Mouse (Mus musculus) regulatory T cell (primary cell): ENCODE data around the gene Supv3l1.
"Not testable (repeated sequence)": the region's sequence is repeated elsewhere in the genome, so short reads cannot be mapped to it uniquely, and the experiment has no call there.

Source experiments
- in situ Hi-C: fragments of 300-600 bp; cut with MboI, MseI; formaldehyde crosslinking; loops from one replicate; pipeline ENCODE4 v1.15.1; 2025; ENCODE audit warnings: high pct_unique_total_duplicates

Gene Supv3l1

GRCm38 (mm10) chr10:62449364-62450279 is at the start of gene Supv3l1, which contains the start of gene 4930507D05Rik:
Gene Supv3l1, minus strand, starts transcription at chr10:62449738.
Gene 4930507D05Rik, plus strand, starts transcription at chr10:62449489.
- in situ Hi-C loops, result no loop called here

DNA sequence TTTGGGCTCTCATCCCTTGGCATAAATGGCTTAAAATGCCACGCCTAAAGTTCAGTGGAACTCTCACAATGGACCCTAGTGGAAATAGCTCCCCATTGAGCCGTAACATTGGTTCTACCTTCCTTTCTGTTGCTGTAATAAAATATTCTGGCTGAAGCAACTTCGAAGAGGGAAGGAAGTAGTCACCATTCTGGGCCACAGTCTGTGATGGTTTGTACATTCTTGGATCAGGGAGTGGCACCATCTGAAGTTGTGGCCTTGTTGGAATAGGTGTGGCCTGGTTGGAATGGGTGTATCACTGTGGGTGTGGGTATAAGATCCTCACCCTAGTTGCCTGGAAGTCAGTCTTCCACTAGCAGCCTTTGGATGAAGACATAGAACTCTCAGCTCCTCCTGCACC is 42.1 kb upstream of the Supv3l1 start:
- in situ Hi-C loops, result not testable (repeated sequence)

DNA sequence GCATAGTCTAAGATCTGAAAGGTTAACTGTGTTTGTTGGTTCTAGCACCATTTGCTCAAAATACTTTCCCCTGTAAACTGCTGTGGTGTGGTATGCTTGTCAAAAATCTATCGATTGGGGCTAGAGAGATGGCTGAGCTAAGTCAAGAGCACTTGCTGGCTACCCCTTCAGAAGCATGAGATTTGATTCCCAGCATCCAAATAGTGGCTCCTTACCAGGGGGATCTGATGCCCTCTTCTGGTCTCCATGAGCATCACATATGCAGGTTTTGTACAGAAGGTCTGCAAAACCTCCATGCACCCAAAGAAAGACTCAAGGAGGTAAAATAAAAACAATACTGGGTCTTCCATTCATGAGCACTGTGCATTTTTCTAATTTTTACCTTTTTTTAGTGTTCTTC is 38.7 kb upstream of the Supv3l1 start:
- in situ Hi-C loops, result no loop called here

GRCm38 (mm10) chr10:62486618-62487415 is 37.3 kb upstream of the Supv3l1 start, which contains the start of gene Vps26a:
Gene Vps26a, minus strand, starts transcription at chr10:62486805.
- in situ Hi-C loops, result no loop called here

DNA sequence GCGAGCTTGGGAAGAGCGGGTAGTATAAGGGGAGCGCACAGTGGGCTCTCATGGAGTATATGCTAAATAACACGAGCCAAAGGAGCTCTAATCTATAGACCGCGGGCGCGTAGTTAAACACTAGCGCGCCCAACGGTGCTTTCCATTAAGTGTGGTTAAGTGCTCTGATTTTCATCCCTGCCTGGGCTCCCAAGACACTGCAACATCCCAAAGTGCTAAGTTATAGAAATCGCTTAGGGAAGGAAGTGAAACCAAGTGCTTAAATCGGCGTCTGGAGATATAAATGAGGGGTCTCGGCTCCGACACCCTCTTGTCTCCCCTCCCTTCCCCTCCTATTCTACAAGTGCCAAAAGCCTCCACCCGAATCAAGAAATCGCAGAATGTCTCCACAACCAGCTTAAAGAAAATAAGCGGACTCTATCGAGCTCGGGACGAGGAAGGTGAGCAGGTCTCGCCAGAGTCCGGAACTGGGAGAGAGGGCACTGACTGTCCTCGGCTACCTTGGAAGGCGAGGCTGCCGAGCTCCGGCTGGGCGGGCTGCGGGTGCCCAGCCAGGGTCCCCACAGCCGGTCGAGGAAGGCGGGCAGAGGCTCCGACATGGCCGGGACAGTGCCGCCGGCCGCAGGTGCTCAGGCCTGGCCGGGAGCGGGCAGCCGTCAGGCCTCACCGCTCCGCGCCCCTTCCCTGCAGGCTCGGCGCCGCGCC is 36.5 kb upstream of the Supv3l1 start:
- in situ Hi-C loops, result no loop called here

DNA sequence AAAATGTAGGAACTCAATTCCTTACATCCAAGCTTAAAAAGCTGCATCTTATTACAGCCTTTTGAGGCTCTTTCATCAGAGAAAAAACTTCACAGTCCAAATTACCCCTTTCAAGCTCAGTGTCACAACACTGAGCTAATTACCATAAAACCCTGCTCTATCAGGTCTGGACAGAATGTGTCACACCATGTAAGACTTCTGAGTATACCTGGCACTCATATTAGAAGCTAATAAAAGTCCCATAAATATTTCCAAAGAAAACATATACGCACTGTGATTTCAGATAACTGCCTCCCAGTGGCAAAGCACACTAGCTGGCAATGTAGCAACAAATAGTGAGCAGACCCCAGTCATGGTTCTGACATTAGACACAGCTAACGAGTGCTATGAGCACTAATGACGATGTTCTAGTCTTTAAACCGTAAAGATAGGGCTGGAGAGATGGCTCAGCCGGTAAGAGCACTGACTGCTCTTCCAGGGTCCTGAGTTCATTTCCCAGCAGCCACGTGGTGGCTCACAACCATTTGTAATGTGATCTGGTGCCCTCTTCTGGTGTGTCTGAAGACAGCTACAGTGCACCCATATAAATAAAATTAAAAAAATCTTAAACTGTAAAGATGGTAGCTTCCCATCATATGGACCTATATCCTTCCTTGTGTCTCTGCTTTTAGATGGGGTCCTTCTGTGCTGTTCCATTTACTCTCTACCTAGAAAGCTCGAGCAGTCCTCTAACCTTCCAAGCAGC is 31.7 kb upstream of the Supv3l1 start:
- in situ Hi-C loops, result no loop called here

DNA sequence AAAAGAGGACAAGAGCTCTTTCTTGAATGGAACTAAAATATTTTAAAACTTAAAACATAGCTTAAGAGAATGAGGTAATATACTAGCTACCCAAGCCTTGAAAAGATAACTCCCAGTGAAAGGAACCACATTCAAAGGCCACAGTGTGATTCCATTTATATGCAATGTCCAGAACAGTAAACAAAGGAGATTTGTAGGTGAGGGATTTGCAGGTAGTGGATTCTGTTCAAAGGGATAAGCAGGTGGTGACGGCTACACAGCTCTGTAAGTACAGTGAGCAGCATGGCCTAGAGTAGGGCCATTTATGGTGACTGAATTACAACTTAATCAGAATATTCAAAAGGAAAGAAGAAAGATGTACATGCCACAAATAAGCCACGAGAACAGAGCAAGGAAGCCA is 27.4 kb upstream of the Supv3l1 start:
- in situ Hi-C loops, result no loop called here

GRCm38 (mm10) chr10:62474944-62475343 is 25.4 kb upstream of the Supv3l1 start:
- in situ Hi-C loops, result no loop called here

DNA sequence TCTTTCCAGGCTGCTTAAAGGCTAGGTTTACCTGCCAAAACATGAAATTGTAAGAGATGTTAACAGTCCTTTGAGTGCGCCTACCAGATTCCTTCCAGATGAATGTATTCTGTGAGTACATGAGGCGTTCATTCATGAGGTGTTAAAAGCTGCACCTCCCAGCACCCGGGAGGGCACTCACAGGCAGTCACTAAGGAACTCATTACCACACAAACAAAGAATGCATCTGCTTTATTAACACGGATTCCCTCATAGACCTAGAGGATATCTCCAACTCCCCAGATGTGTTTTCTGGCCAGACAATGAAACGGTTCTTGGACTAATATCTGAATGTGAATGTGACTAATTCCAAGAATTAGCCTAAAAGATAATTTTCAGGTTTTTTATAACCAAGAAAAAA is 21.6 kb upstream of the Supv3l1 start:
- in situ Hi-C loops, result no loop called here

- in situ Hi-C loops, result no loop called here
Measured at GRCm38 (mm10) chr10:62469736-62470135, 20.2 kb upstream of the Supv3l1 start.

- in situ Hi-C loops, result no loop called here
Measured at GRCm38 (mm10) chr10:62461321-62461720, 11.8 kb upstream of the Supv3l1 start.

DNA sequence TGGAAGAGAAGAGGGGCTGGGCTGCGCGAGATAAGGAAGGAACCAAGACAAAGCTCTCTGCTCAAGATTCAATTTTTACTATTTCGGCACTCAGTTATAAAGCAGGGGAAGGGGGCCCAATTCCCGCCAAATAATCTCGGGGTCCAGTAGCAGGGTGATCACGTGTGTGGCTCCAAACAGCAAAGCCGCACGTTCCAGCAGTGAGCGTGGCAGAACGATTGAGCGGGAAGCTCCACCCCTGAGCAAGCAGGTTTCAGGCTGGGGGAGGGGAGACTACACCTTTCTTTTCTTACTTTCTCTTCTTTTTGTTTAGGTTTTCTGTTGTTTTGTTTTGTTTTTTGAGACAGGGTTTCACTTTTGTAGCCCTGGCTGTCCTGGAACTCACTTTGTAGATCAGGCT is 2.5 kb upstream of the Supv3l1 start:
- in situ Hi-C loops, result not testable (repeated sequence)

DNA sequence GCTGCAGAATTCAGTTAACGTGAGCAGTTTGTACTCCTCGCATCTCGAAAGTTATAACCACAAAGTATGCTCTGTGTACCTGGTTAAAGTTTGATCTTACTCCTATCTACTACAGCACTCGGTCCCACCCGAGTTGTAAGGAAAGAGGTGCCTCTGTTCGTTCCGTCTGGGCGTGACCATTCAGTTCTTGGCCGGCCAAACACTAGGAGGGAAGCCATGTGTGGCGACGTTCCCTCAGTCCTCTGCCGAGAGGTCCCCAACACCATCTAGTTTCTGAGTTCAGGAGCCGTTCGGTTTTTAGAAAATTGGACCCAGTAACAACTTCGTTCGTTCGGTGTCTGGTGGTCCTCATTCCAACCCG is 722 bp upstream of the Supv3l1 start:
- in situ Hi-C loops, result no loop called here

DNA sequence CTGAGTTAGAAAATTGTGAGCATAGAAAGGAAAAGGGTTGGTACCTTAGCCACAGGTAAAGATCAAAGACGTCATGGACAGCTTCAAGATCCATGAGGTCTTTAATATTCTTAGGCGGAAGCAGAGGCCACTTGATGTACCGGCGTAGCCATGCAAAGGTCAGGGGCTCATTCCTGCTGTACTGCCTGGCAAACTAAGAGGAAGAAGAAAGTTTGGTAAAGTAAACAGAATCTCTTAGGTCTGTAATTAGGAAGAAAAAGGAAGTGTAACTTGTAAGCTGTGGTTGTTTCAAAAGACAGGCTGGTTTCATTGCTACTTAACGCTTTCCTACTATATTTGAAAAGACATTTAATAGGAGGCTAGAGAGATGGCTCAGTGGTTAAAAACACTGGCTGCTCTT is 19.1 kb downstream of the Supv3l1 start:
- in situ Hi-C loops, result no loop called here

DNA sequence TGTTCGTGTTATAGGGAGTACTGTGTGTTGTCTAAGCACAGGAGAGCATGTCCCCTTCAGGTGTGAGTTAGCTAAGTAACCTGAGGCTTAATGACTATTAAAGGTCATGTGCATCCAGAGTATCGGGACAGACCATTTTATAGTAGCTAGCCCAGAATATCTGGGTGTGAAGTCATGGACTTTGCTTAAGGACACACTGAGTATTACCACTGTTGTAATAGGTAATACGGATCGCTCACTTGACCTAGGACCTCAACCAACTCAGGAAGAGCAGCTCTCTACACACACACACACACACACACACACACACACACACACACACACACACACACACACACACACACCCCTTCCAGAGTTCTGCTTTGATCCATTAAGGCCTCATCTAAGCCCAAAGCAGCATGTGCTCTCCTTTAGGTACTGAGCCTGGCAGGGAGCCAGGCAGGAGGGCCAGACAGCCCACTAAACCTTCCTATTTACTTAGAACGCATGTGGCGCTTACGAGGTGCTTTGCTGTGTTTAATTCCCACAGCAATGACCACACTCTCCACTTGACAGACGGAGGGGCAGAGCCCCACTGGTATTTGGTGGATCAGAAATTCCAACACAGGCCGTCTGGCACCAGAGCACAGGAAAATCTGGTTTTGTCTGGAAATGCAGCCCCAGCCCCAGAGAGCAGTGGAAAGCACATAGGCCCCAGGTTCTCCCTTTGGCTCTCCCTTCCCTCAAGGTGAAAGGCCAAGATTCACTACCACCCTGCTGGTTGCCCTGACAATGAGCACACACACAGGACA is 24.3 kb downstream of the Supv3l1 start:
- in situ Hi-C loops, result no loop called here

DNA sequence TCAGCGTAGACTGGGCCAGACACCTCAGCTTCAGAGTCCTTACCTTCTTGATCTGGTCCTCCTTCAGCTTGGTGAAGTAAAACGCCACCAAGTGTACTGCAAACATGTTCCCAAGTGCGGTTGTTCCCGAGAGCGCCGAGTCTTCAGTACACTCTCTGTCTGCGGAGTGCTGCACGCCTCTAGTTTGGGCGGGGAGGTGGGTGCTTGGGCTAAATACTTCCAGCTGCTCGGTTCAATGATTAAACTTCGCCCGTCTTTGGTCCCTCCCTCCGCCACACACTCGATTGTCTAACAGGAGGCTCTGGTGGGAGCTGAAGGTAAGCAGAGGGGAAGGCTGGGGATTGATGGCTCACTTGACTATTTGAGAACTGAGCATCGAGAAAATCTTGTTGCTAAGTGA is 27.3 kb downstream of the Supv3l1 start, which contains the start of gene Hkdc1:
Gene Hkdc1 (minus strand): TSS at position 237 of the 400 bp plus-strand sequence.
- in situ Hi-C loops, result no loop called here

GRCm38 (mm10) chr10:62421127-62421526 is 28.4 kb downstream of the Supv3l1 start:
- in situ Hi-C loops, result no loop called here

DNA sequence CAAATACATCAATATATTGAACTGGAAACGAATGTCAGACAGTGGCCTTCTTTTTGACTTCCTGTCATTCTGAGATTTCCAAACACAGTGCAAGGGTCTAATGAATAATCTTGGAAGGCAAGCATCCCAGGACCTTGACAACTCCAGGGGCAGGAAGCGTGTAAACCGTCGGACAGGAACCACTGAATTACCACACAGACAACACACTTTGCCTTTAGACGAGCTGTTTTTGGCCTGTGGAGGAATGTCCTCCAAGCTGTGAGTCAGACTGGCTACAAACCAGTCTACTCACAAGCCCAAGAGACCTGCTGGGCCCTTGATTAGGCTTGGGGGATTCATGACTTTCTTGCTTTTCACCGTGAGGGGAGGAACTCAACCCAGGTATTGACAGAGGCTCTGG is 29.1 kb downstream of the Supv3l1 start:
- in situ Hi-C loops, result no loop called here

- in situ Hi-C loops, result loop anchor here (10.0 kb wide), 1 partner anchor 145 kb away; no protein-coding TSS in a partner anchor
Measured at GRCm38 (mm10) chr10:62419422-62419821, 30.1 kb downstream of the Supv3l1 start.

GRCm38 (mm10) chr10:62418831-62419356 is 30.6 kb downstream of the Supv3l1 start:
- in situ Hi-C loops, result loop anchor here (10.0 kb wide), 1 partner anchor 144 kb away; no protein-coding TSS in a partner anchor
